Mouse (Mus musculus): ENCODE measurements at regions not wholly inside any gene's neighbourhood (a gene's known extent, or its start where the extent isn't known, plus 50 kb on each side); places are given as distances from the start of the nearest gene placed in this dataset.

GRCm38 (mm10) chr16:74597735-74598340 lies 186.2 kb upstream of the Robo2 start:
- no peaks in the 10 kb centered on the region for H3K27me3 ChIP-seq (ENCODE audit: control insufficient read depth, insufficient read depth, low read length)
- no peaks in the 10 kb centered on the region for H3K36me3 ChIP-seq (ENCODE audit: control insufficient read depth, insufficient read depth, low read length)
- TF ChIP-seq POLR2A (IDR thresholded peaks at IDR 0.05; ENCODE audit: control insufficient read depth, low read depth, low read length) (no peak), CTCF (IDR thresholded peaks at IDR 0.05; ENCODE audit: control insufficient read depth, insufficient read depth, insufficient replicate concordance, low read depth, low read length) (no peak)
- no peak overlapping the region for H3K27ac ChIP-seq (ENCODE audit: control insufficient read depth, insufficient read depth, low read depth, low read length)
- no peaks in the 10 kb centered on the region for H3K4me1 ChIP-seq (ENCODE audit: control insufficient read depth, insufficient read depth, low read length)
- no peak overlapping the region for H3K4me3 ChIP-seq (ENCODE audit: control insufficient read depth, low read depth, low read length)

- no peak for TF ChIP-seq CTCF (IDR thresholded peaks at IDR 0.05; ENCODE audit: control insufficient read depth, insufficient read depth, insufficient replicate concordance, low read depth, low read length)
- TF ChIP-seq POLR2A (IDR thresholded peaks at IDR 0.05; ENCODE audit: control insufficient read depth, low read depth, low read length) = no peak
- H3K27me3 ChIP-seq (ENCODE audit: control insufficient read depth, insufficient read depth, low read length) = no peaks in the 10 kb centered on the region
Measured at GRCm38 (mm10) chr16:74591896-74592295, 180.3 kb upstream of the Robo2 start.

GRCm38 (mm10) chr16:74582645-74583423 lies 171.2 kb upstream of the Robo2 start:
- no peaks in the 10 kb centered on the region for H3K36me3 ChIP-seq (ENCODE audit: control insufficient read depth, insufficient read depth, low read length)
- no peak overlapping the region for H3K4me3 ChIP-seq (ENCODE audit: control insufficient read depth, low read depth, low read length)
- H3K27me3 ChIP-seq (ENCODE audit: control insufficient read depth, insufficient read depth, low read length) = no peaks in the 10 kb centered on the region
- TF ChIP-seq CTCF (IDR thresholded peaks at IDR 0.05; ENCODE audit: control insufficient read depth, insufficient read depth, insufficient replicate concordance, low read depth, low read length) (no peak), POLR2A (IDR thresholded peaks at IDR 0.05; ENCODE audit: control insufficient read depth, low read depth, low read length) (no peak)
- no peaks in the 10 kb centered on the region for H3K4me1 ChIP-seq (ENCODE audit: control insufficient read depth, insufficient read depth, low read length)
- H3K27ac ChIP-seq (ENCODE audit: control insufficient read depth, insufficient read depth, low read depth, low read length) = no peak overlapping the region

More at GRCm38 (mm10) chr16:74591896-74592295, 180.3 kb upstream of the Robo2 start:
- H3K4me1 ChIP-seq (ENCODE audit: control insufficient read depth, insufficient read depth, low read length) = no peaks in the 10 kb centered on the region
- H3K4me3 ChIP-seq (ENCODE audit: control insufficient read depth, low read depth, low read length) = no peak overlapping the region
- no peaks in the 10 kb centered on the region for H3K36me3 ChIP-seq (ENCODE audit: control insufficient read depth, insufficient read depth, low read length)
- no peak overlapping the region for H3K27ac ChIP-seq (ENCODE audit: control insufficient read depth, insufficient read depth, low read depth, low read length)

- TF ChIP-seq CTCF (IDR thresholded peaks at IDR 0.05; ENCODE audit: control insufficient read depth, insufficient read depth, insufficient replicate concordance, low read depth, low read length) (no peak), POLR2A (IDR thresholded peaks at IDR 0.05; ENCODE audit: control insufficient read depth, low read depth, low read length) (no peak)
- no peaks in the 10 kb centered on the region for H3K36me3 ChIP-seq (ENCODE audit: control insufficient read depth, insufficient read depth, low read length)
- H3K4me3 ChIP-seq (ENCODE audit: control insufficient read depth, low read depth, low read length) = no peak overlapping the region
- no peaks in the 10 kb centered on the region for H3K27me3 ChIP-seq (ENCODE audit: control insufficient read depth, insufficient read depth, low read length)
- H3K4me1 ChIP-seq (ENCODE audit: control insufficient read depth, insufficient read depth, low read length) = no peaks in the 10 kb centered on the region; the same call in 1 of the 2 replicates
- no peak overlapping the region for H3K27ac ChIP-seq (ENCODE audit: control insufficient read depth, insufficient read depth, low read depth, low read length)
Measured at GRCm38 (mm10) chr16:74548374-74548773, 136.7 kb upstream of the Robo2 start.

GRCm38 (mm10) chr16:74530531-74530930 lies 118.9 kb upstream of the Robo2 start:
- H3K36me3 ChIP-seq (ENCODE audit: control insufficient read depth, insufficient read depth, low read length) = no peaks in the 10 kb centered on the region
- no peaks in the 10 kb centered on the region for H3K4me1 ChIP-seq (ENCODE audit: control insufficient read depth, insufficient read depth, low read length)
- no peak overlapping the region for H3K27ac ChIP-seq (ENCODE audit: control insufficient read depth, insufficient read depth, low read depth, low read length)
- H3K27me3 ChIP-seq (ENCODE audit: control insufficient read depth, insufficient read depth, low read length) = no peaks in the 10 kb centered on the region
- TF ChIP-seq POLR2A (IDR thresholded peaks at IDR 0.05; ENCODE audit: control insufficient read depth, low read depth, low read length) (no peak), CTCF (IDR thresholded peaks at IDR 0.05; ENCODE audit: control insufficient read depth, insufficient read depth, insufficient replicate concordance, low read depth, low read length) (no peak)
- no peak overlapping the region for H3K4me3 ChIP-seq (ENCODE audit: control insufficient read depth, low read depth, low read length)

GRCm38 (mm10) chr16:74528245-74528644 lies 116.6 kb upstream of the Robo2 start:
- H3K27me3 ChIP-seq (ENCODE audit: control insufficient read depth, insufficient read depth, low read length) = no peaks in the 10 kb centered on the region
- no peaks in the 10 kb centered on the region for H3K4me1 ChIP-seq (ENCODE audit: control insufficient read depth, insufficient read depth, low read length)
- H3K4me3 ChIP-seq (ENCODE audit: control insufficient read depth, low read depth, low read length) = no peak overlapping the region
- no peak overlapping the region for H3K27ac ChIP-seq (ENCODE audit: control insufficient read depth, insufficient read depth, low read depth, low read length)
- TF ChIP-seq POLR2A (IDR thresholded peaks at IDR 0.05; ENCODE audit: control insufficient read depth, low read depth, low read length) (no peak), CTCF (IDR thresholded peaks at IDR 0.05; ENCODE audit: control insufficient read depth, insufficient read depth, insufficient replicate concordance, low read depth, low read length) (no peak)
- H3K36me3 ChIP-seq (ENCODE audit: control insufficient read depth, insufficient read depth, low read length) = no peaks in the 10 kb centered on the region

- Histone ChIP-seq H3K4me1 (ENCODE audit: control insufficient read depth, insufficient read depth, low read length) (no peaks in the 10 kb centered on the region), H3K36me3 (ENCODE audit: control insufficient read depth, insufficient read depth, low read length) (no peaks in the 10 kb centered on the region), H3K27ac (ENCODE audit: control insufficient read depth, insufficient read depth, low read depth, low read length) (no peak overlapping the region), H3K4me3 (ENCODE audit: control insufficient read depth, low read depth, low read length) (no peak overlapping the region), H3K27me3 (ENCODE audit: control insufficient read depth, insufficient read depth, low read length) (no peaks in the 10 kb centered on the region)
- TF ChIP-seq POLR2A (IDR thresholded peaks at IDR 0.05; ENCODE audit: control insufficient read depth, low read depth, low read length) (no peak), CTCF (IDR thresholded peaks at IDR 0.05; ENCODE audit: control insufficient read depth, insufficient read depth, insufficient replicate concordance, low read depth, low read length) (no peak)
Measured at GRCm38 (mm10) chr16:74526521-74526920, 114.9 kb upstream of the Robo2 start.

Measured in testis, adult 2 months (tissue).